Mouse (Mus musculus) lung, postnatal 0 days (tissue): ENCODE results near the gene Acadm. TPM values are rescaled to one million over a fixed set of nuclear protein-coding genes. Genes with fewer than 3 reads are reported as not detected.

ENCODE experiments used
- ATAC-seq: fragments of 200-750 bp; cut with Nextera tagmentation; 2 replicates; pipeline ENCODE4 v1.8.0; 2017; ENCODE audit warnings: moderate library complexity
- DNase-seq: peaks from one replicate; pipeline ENCODE4 v3.0.0-alpha.2; 2016; ENCODE audit warnings: low spot score
- H3K27ac ChIP-seq: fragments of 300-500 bp; sonication (generic); 2 replicates; pipeline ENCODE4 v1.5.1; 2014; ENCODE audit warnings: antibody characterized with exemption, mild to moderate bottlenecking, low read length, mixed read lengths
- H3K27me3 ChIP-seq: fragments of 300-500 bp; sonication (generic); replicated peaks from 2 replicates; pipeline ENCODE4 v1.6.1; 2014; ENCODE audit warnings: low read length, mixed read lengths; ENCODE audit not compliant: insufficient read depth
- H3K36me3 ChIP-seq: fragments of 300-500 bp; sonication (generic); 2 replicates; pipeline ENCODE4 v1.6.1; 2014; ENCODE audit warnings: low read length, mixed read lengths; ENCODE audit not compliant: insufficient read depth
- H3K4me1 ChIP-seq: fragments of 300-500 bp; sonication (generic); 2 replicates; pipeline ENCODE4 v1.6.1; 2014; ENCODE audit warnings: antibody characterized with exemption, low read depth, low read length, mixed read lengths; ENCODE audit not compliant: insufficient read depth
- H3K4me2 ChIP-seq: fragments of 300-500 bp; sonication (generic); replicated peaks from 2 replicates; pipeline ENCODE4 v1.6.1; 2014; ENCODE audit warnings: low read depth, mild to moderate bottlenecking, low read length, moderate library complexity, mixed read lengths
- H3K4me3 ChIP-seq: fragments of 300-500 bp; sonication (generic); 2 replicates; pipeline ENCODE4 v1.5.1; 2014; ENCODE audit warnings: low read depth, low read length
- H3K9ac ChIP-seq: fragments of 300-500 bp; sonication (generic); replicated peaks from 2 replicates; pipeline ENCODE4 v1.6.1; 2014; ENCODE audit warnings: low read depth, mild to moderate bottlenecking
- H3K9me3 ChIP-seq: fragments of 300-500 bp; sonication (generic); 2 replicates; pipeline ENCODE4 v1.6.1; 2016; ENCODE audit warnings: low read length, mixed read lengths
- CTCF ChIP-seq: IDR thresholded peaks from 2 replicates; pipeline ENCODE4 v1.5.1; 2016; ENCODE audit warnings: antibody characterized with exemption, mild to moderate bottlenecking
- EP300 ChIP-seq: IDR thresholded peaks from 2 replicates; pipeline ENCODE4 v1.6.1; 2016; ENCODE audit warnings: antibody characterized with exemption, mild to moderate bottlenecking, control low read depth
- WGBS: fragments of 180-500 bp; shearing (Covaris S2); extraction: QIAGEN DNeasy Blood & Tissue Kit; methylation state at CpG from one replicate; pipeline ENCODE4 v1.1.7; 2014; 5-methylcytosine and 5-hydroxymethylcytosine counted together
- polyA plus RNA-seq: library from polyadenylated mRNA; unstranded; fragments of >200 nt; fragmentation: Nextera tagmentation; extraction: Ambion mirVana; gene quantifications from 2 replicates; pipeline ENCODE4 v1.2.1, GENCODE M21; 2015

Gene Acadm
- polyA plus RNA-seq, 1 experiment from 2014 or later: 68.9 TPM

GRCm38 (mm10) chr3:153947271-153947670 is 2.8 kb upstream of the Acadm start:
- Histone ChIP-seq H3K4me1 (no peaks in the 10 kb centered on the region; the same call in 1 of the 2 replicates), H3K27me3 (no peaks in the 10 kb centered on the region), H3K9ac (no peak overlapping the region), H3K27ac (no peak overlapping the region), H3K9me3 (no peaks in the 10 kb centered on the region), H3K4me3 (no peak overlapping the region), H3K36me3 (no peaks in the 10 kb centered on the region), H3K4me2 (no peak overlapping the region)
- DNase-seq (no peak), ATAC-seq (no peak)
- WGBS: 64% methylated on average over 4 of the region's 4 CpGs
- TF ChIP-seq EP300: no peak
- no peak for TF ChIP-seq CTCF

- no peaks in the 10 kb centered on the region; the same call in 1 of the 2 replicates for H3K4me1 ChIP-seq
- WGBS: under 1% methylated on average over 19 of the region's 19 CpGs
- peak overlapping the region; percentile 66 for H3K4me3 ChIP-seq
- DNase-seq: peak; percentile 72
- no peak for TF ChIP-seq EP300
- H3K36me3 ChIP-seq: no peaks in the 10 kb centered on the region
- no peaks in the 10 kb centered on the region for H3K27me3 ChIP-seq
- no peaks in the 10 kb centered on the region for H3K9me3 ChIP-seq
- peak overlapping the region; percentile 58 for H3K9ac ChIP-seq
- peak overlapping the region; percentile 73 for H3K4me2 ChIP-seq
- H3K27ac ChIP-seq: peak overlapping the region; percentile 90
- ATAC-seq: peak; percentile 65
Measured at GRCm38 (mm10) chr3:153943901-153944334, 514 bp downstream of the Acadm start.

- DNase-seq (peak; percentile 54), ATAC-seq (no peak)
- Histone ChIP-seq H3K4me2 (peak overlapping the region; percentile 73), H3K9me3 (no peaks in the 10 kb centered on the region), H3K9ac (peak overlapping the region; percentile 58; the same call in 1 of the 2 replicates), H3K36me3 (no peaks in the 10 kb centered on the region), H3K4me3 (peak overlapping the region; percentile 66), H3K27ac (peak overlapping the region; percentile 90), H3K4me1 (no peaks in the 10 kb centered on the region; the same call in 1 of the 2 replicates), H3K27me3 (no peaks in the 10 kb centered on the region)
- TF ChIP-seq EP300 (no peak), CTCF (no peak)
- 18% methylated on average over 12 of the region's 12 CpGs for WGBS
Measured at GRCm38 (mm10) chr3:153943003-153943640, 1.3 kb downstream of the Acadm start.

DNA sequence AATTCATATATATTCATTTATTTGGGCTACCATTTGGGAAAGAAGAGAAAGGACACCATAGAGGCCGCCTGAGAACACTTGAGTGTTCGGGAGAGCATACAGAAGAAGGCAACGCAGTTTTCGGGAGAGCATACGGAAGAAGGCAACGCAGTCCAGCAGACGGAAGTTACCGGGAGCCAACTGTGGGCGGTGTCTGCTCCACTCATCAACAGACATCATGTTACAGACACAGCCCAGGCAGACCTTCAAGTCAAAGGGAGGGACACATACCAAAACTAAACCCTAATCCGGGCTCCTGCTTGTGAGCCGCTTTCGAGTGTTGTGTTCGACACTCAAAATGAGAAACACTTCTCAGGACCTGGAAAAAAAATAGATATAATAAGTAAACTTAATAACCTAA is 2.8 kb downstream of the Acadm start:
- TF ChIP-seq EP300 (no peak), CTCF (no peak)
- no peak for DNase-seq
- Histone ChIP-seq H3K27me3 (no peaks in the 10 kb centered on the region), H3K9me3 (no peaks in the 10 kb centered on the region), H3K4me3 (no peak overlapping the region), H3K4me2 (no peak overlapping the region), H3K36me3 (peaks cover 8% of the 10 kb centered on the region; the same call in 1 of the 2 replicates), H3K27ac (no peak overlapping the region), H3K4me1 (no peaks in the 10 kb centered on the region; the same call in 1 of the 2 replicates), H3K9ac (no peak overlapping the region)
- WGBS: 95% methylated on average over 13 of the region's 13 CpGs
- no peak for ATAC-seq

DNA sequence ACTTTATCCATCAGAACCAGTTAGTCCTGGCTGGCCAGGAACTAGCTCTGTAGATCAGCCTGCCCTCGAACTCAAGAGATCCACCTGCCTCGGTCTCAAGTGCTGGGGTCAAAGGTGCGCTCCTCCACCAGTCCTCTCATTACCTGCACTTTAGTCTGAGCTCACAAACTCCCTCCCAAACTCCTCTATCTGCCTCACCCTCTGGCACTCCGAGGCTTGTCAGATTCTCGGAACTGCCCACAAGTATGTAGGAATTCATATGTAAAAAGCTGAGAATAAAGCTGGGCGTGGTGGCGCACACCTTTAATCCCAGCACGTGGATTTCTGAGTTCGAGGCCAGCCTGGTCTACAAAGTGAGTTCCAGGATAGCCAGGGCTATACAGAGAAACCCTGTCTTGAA is 3.9 kb downstream of the Acadm start:
- H3K27me3 ChIP-seq: no peaks in the 10 kb centered on the region
- 93% methylated on average over 9 of the region's 9 CpGs for WGBS
- TF ChIP-seq CTCF: no peak
- no peak for TF ChIP-seq EP300
- no peak overlapping the region for H3K4me2 ChIP-seq
- no peaks in the 10 kb centered on the region for H3K9me3 ChIP-seq
- H3K9ac ChIP-seq: no peak overlapping the region
- no peak overlapping the region for H3K4me3 ChIP-seq
- peaks cover 17% of the 10 kb centered on the region; the same call in 1 of the 2 replicates for H3K36me3 ChIP-seq
- H3K27ac ChIP-seq: no peak overlapping the region
- no peaks in the 10 kb centered on the region; the same call in 1 of the 2 replicates for H3K4me1 ChIP-seq
- DNase-seq (no peak), ATAC-seq (no peak)

DNA sequence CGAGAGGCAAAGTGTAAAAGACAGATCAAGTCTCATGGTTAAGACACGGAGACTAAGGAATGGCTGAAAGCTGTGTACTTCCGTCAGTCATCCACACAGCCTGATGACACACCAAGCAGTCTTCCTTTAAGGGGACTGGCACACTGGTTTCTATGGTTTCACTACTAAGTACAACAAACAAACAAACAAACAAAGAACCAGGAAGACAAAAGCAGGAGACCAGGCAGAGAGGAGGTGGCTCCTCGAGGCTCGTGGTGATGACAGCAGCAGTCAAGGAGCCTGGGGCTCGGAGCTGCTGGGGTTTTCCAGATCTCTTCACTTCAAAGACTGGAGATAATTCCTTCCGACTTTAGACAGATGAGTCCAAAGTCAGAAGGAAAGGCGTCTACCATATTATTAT is 4.4 kb downstream of the Acadm start:
- 82% methylated on average over 8 of the region's 8 CpGs for WGBS
- H3K27ac ChIP-seq: no peak overlapping the region
- H3K9ac ChIP-seq: no peak overlapping the region
- no peak overlapping the region for H3K4me3 ChIP-seq
- no peaks in the 10 kb centered on the region; the same call in 1 of the 2 replicates for H3K4me1 ChIP-seq
- no peak for DNase-seq
- no peak for ATAC-seq
- no peak for TF ChIP-seq EP300
- no peak for TF ChIP-seq CTCF
- H3K9me3 ChIP-seq: no peaks in the 10 kb centered on the region
- no peak overlapping the region for H3K4me2 ChIP-seq
- peaks cover 22% of the 10 kb centered on the region; the same call in 1 of the 2 replicates for H3K36me3 ChIP-seq
- H3K27me3 ChIP-seq: no peaks in the 10 kb centered on the region
